11 mouse cellular contexts compared by ENCODE assay signal in the genomic region with DNA sequence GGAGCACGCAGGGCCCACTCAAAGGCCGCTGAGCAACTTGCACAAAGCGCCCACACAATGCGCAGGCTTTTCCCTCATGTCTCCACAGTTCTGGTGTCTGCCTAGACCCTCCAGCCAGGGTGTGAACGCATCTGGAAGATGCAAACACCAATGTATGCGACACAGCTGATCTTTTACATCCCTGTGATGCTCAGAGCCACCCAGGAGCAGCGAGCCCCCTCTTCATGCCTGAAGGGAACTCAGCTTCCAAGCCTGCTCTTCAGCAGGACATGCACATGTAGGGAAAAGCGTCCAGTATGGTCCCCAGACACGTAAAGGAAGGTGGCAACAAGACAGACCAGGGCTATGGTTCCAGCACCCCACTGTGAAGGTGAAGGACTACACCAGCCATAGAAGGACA. TPM values are rescaled to one million over a fixed set of nuclear protein-coding genes. Genes with fewer than 3 reads are reported as not detected.
DNase-seq lines count a peak whose midpoint lies in the region; ATAC-seq and TF ChIP-seq lines count a peak whose summit lies in the region.
"Had no signal": no experiment of that assay in that cellular context is flagged by ENCODE, and none has a peak within 500 bp of the region (broad histone marks: within the 10 kb centered on the region; RNA-seq: fewer than 3 reads in every experiment).

No protein-coding gene starts in this region.

- H3K4me3 ChIP-seq in gastrocnemius, adult 2 months = no peak overlapping the region
- H3K4me3 ChIP-seq in midbrain, embryonic 10.5 days = peak overlapping the region; percentile 67; the same call in 1 of the 2 replicates
- H3K4me3 ChIP-seq in midbrain, postnatal 0 days (ENCODE audit: low read depth, low read length) = no peak overlapping the region
- H3K4me3 ChIP-seq in limb, embryonic 11.5 days (ENCODE audit: low read depth, low read length) = no peak overlapping the region; the same call in 1 of the 2 replicates
- peak overlapping the region; percentile 56; the same call in 1 of the 2 replicates for H3K4me3 ChIP-seq in neural tube, embryonic 15.5 days (replicated peaks)
- H3K4me3 ChIP-seq: erythroblast, embryonic 14.5 days had no signal

- no peaks in the 10 kb centered on the region for H3K36me3 ChIP-seq in midbrain, embryonic 10.5 days
- H3K36me3 ChIP-seq in midbrain, postnatal 0 days (ENCODE audit: insufficient read depth, low read length) = no peaks in the 10 kb centered on the region
- no peaks in the 10 kb centered on the region for H3K36me3 ChIP-seq in limb, embryonic 11.5 days (ENCODE audit: control insufficient read depth, insufficient read depth, low read length)
- H3K36me3 ChIP-seq in neural tube, embryonic 15.5 days = no peaks in the 10 kb centered on the region

- no peak for DNase-seq in gastrocnemius, adult 2 months
- no peak for DNase-seq in gastrocnemius, postnatal 25 days
- DNase-seq in midbrain, embryonic 10.5 days (ENCODE audit: low spot score) = peak; percentile 40
- no peak for DNase-seq in midbrain, postnatal 0 days (ENCODE audit: low spot score)
- DNase-seq in limb, embryonic 11.5 days (ENCODE audit: low spot score) = peak; percentile 39
- DNase-seq in ovary, postnatal 10 days (ENCODE audit: low spot score) = no peak
- DNase-seq in layer of hippocampus, postnatal 25 days (ENCODE audit: extremely low spot score in 1 of 2, low spot score in 1 of 2) = no peak

- WGBS in midbrain, embryonic 10.5 days = 17% methylated on average over 9 of the region's 9 CpGs
- WGBS in midbrain, postnatal 0 days = 23% methylated on average over 9 of the region's 9 CpGs
- 28% methylated on average over 9 of the region's 9 CpGs for WGBS in limb, embryonic 11.5 days
- 35% methylated on average over 9 of the region's 9 CpGs for WGBS in neural tube, embryonic 15.5 days

- no peak for ATAC-seq in midbrain, postnatal 0 days (ENCODE audit: low FRiP score)
- no peak for ATAC-seq in limb, embryonic 11.5 days (ENCODE audit: insufficient number of reproducible peaks, low FRiP score, low TSS enrichment, low read depth)
- no peak for ATAC-seq in neural tube, embryonic 15.5 days (ENCODE audit: low FRiP score)

- H3K27ac ChIP-seq in gastrocnemius, adult 2 months = peak overlapping the region; percentile 81; the same call in 1 of the 2 replicates
- no peak overlapping the region for H3K27ac ChIP-seq in midbrain, embryonic 10.5 days (replicated peaks)
- no peak overlapping the region for H3K27ac ChIP-seq in midbrain, postnatal 0 days (ENCODE audit: low read depth, low read length)
- no peak overlapping the region for H3K27ac ChIP-seq in limb, embryonic 11.5 days (replicated peaks; ENCODE audit: low read depth, low read length)
- no peak overlapping the region for H3K27ac ChIP-seq in neural tube, embryonic 15.5 days (replicated peaks)
- H3K27ac ChIP-seq: liver, embryonic 14.5 days had no signal

- intact Hi-C loops in gastrocnemius, adult 2 months (cut with DNase I) = loop anchor here (2.0 to 5.0 kb wide), 4 partner anchors 613 to 948 kb away; no protein-coding TSS in a partner anchor

- TF ChIP-seq CTCF in gastrocnemius, adult 2 months (IDR thresholded peaks at IDR 0.05) = no peak
- no peak; the same call in 1 of the 2 replicates for TF ChIP-seq CTCF in midbrain, postnatal 0 days (IDR thresholded peaks at IDR 0.05)

- H3K27me3 ChIP-seq in midbrain, embryonic 10.5 days (ENCODE audit: low read depth, poor library complexity, severe bottlenecking) = peaks cover 58% of the 10 kb centered on the region
- H3K27me3 ChIP-seq in midbrain, postnatal 0 days (ENCODE audit: insufficient read depth, low read length) = peaks cover 35% of the 10 kb centered on the region
- peaks cover 23% of the 10 kb centered on the region for H3K27me3 ChIP-seq in limb, embryonic 11.5 days (ENCODE audit: control insufficient read depth, insufficient read depth, low read length)
- peaks cover 26% of the 10 kb centered on the region for H3K27me3 ChIP-seq in neural tube, embryonic 15.5 days (replicated peaks)

- H3K9me3 ChIP-seq in midbrain, embryonic 10.5 days (replicated peaks) = peaks cover 6% of the 10 kb centered on the region; the same call in 1 of the 2 replicates
- H3K9me3 ChIP-seq in midbrain, postnatal 0 days (ENCODE audit: low read length) = no peaks in the 10 kb centered on the region
- no peaks in the 10 kb centered on the region; the same call in 1 of the 2 replicates for H3K9me3 ChIP-seq in limb, embryonic 11.5 days (ENCODE audit: control insufficient read depth, low read length)
- no peaks in the 10 kb centered on the region for H3K9me3 ChIP-seq in neural tube, embryonic 15.5 days (replicated peaks)

- H3K4me1 ChIP-seq in midbrain, embryonic 10.5 days = peaks cover 42% of the 10 kb centered on the region
- H3K4me1 ChIP-seq in midbrain, postnatal 0 days (ENCODE audit: insufficient read depth, low read length) = peaks cover 4% of the 10 kb centered on the region; the same call in 1 of the 2 replicates
- H3K4me1 ChIP-seq in limb, embryonic 11.5 days (ENCODE audit: control insufficient read depth, insufficient read depth, low read length) = peaks cover 7% of the 10 kb centered on the region
- peaks cover 47% of the 10 kb centered on the region for H3K4me1 ChIP-seq in neural tube, embryonic 15.5 days

- H3K9ac ChIP-seq in midbrain, postnatal 0 days (replicated peaks; ENCODE audit: low read length, poor library complexity, severe bottlenecking) = no peak overlapping the region
- H3K9ac ChIP-seq in limb, embryonic 11.5 days (ENCODE audit: low read length) = no peak overlapping the region
- no peak overlapping the region for H3K9ac ChIP-seq in neural tube, embryonic 15.5 days (replicated peaks)
- H3K9ac ChIP-seq: liver, embryonic 14.5 days had no signal

- no peak overlapping the region for H3K4me2 ChIP-seq in midbrain, postnatal 0 days (ENCODE audit: low read depth, low read length, poor library complexity, severe bottlenecking)
- peak overlapping the region; percentile 89; the same call in 1 of the 2 replicates for H3K4me2 ChIP-seq in limb, embryonic 11.5 days (ENCODE audit: low read depth, severe bottlenecking)
- H3K4me2 ChIP-seq in neural tube, embryonic 15.5 days = peak overlapping the region; percentile 95

RNA-seq across cellular contexts. Expression of gene Col12a1, which starts 1.5 kb away (rescaled TPM):
- total RNA-seq in gastrocnemius, adult 2 months (2021) = 10 to 100 TPM in 1 of 2 experiments, 1 to 10 TPM in 1; 4.5 to 16.4 TPM
- total RNA-seq in gastrocnemius, postnatal 25 days (2021) = 10 to 100 TPM in 1 of 2 experiments, 1 to 10 TPM in 1; 8.8 to 20.8 TPM
- 3.8 and 7.5 TPM in 2 replicates for polyA plus RNA-seq in midbrain, embryonic 10.5 days (2016; fragmentation: Nextera tagmentation; extraction: Ambion mirVana)
- total RNA-seq in midbrain, postnatal 0 days (2014; rRNA removed) = 19.8 and 20.4 TPM in 2 replicates
- polyA plus RNA-seq in midbrain, postnatal 0 days (2015; fragmentation: Nextera tagmentation; extraction: Ambion mirVana) = 5.0 and 5.9 TPM in 2 replicates
- 25.7 and 26.4 TPM in 2 replicates for polyA plus RNA-seq in limb, embryonic 11.5 days (2014; fragmentation: Nextera tagmentation; extraction: Ambion mirVana)
- 20.5 and 21.2 TPM in 2 replicates for polyA plus RNA-seq in neural tube, embryonic 15.5 days (2015; fragmentation: Nextera tagmentation; extraction: Ambion mirVana)
- 1 to 10 TPM; 5.5 to 6.9 TPM for total RNA-seq in layer of hippocampus, postnatal 25 days (2021)
- total RNA-seq: granulocyte monocyte progenitor cell, adult 5-6 weeks had no signal
- polyA plus RNA-seq: erythroblast, embryonic 14.5 days had no signal

RNA-seq across cellular contexts. Expression of gene Cox7a2, which starts 39.5 kb away (rescaled TPM):
- total RNA-seq in gastrocnemius, adult 2 months (2021) = 100 to 1,000 TPM; 330 to 468 TPM
- 100 to 1,000 TPM; 398 to 435 TPM for total RNA-seq in gastrocnemius, postnatal 25 days (2021)
- polyA plus RNA-seq in midbrain, embryonic 10.5 days (2016; fragmentation: Nextera tagmentation; extraction: Ambion mirVana) = 615 and 670 TPM in 2 replicates
- total RNA-seq in midbrain, postnatal 0 days (2014; rRNA removed) = 294 and 365 TPM in 2 replicates
- 1,023 and 1,039 TPM in 2 replicates for polyA plus RNA-seq in midbrain, postnatal 0 days (2015; fragmentation: Nextera tagmentation; extraction: Ambion mirVana)
- 686 and 709 TPM in 2 replicates for polyA plus RNA-seq in limb, embryonic 11.5 days (2014; fragmentation: Nextera tagmentation; extraction: Ambion mirVana)
- polyA plus RNA-seq in neural tube, embryonic 15.5 days (2015; fragmentation: Nextera tagmentation; extraction: Ambion mirVana) = 849 and 1,018 TPM in 2 replicates
- total RNA-seq in layer of hippocampus, postnatal 25 days (2021) = 100 to 1,000 TPM; 347 to 372 TPM

Comparison
In these comparisons a context has a peak if more than half of its experiments do, and no peak if none do; other contexts are left out.
1. DNase-seq: peak in midbrain, embryonic 10.5 days (single experiment) and limb, embryonic 11.5 days (single experiment); none in gastrocnemius, adult 2 months (single experiment), gastrocnemius, postnatal 25 days (single experiment), midbrain, postnatal 0 days (single experiment), ovary, postnatal 10 days (single experiment) and layer of hippocampus, postnatal 25 days (0 of 2).
2. H3K4me3 ChIP-seq: peak in midbrain, embryonic 10.5 days (single experiment) and neural tube, embryonic 15.5 days (single experiment); none in gastrocnemius, adult 2 months (single experiment), midbrain, postnatal 0 days (single experiment) and limb, embryonic 11.5 days (single experiment).